Mouse (Mus musculus): Measurements from ENCODE around the gene Golga5.
A peak's percentile ranks its signal among the peaks of the same experiment; 100 is the strongest.

DNA sequence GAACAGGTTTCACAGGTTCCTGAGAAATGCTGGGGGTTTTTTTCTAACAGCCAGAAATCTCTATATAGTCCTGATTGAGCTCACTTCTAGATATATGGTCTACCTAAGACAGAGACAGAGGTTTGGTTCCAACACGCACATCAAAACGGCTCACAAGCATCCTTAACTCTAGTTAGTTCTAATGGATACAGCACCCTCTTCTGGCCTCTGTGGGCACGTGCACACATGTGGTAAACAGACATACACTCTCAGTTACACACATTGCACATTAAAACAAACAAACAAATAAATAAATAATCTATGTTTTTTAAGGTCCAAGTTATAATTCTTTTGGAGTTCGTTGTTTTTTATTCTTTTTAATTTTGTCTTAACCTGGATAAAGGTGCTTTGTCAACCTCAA, 4.3 kb upstream of the Golga5 start:
- peak; percentile 23 for TF ChIP-seq CTCF (IDR thresholded peaks at IDR 0.05; ENCODE audit: low read depth)
- no peak for TF ChIP-seq EP300 (IDR thresholded peaks at IDR 0.05; ENCODE audit: low read depth)

Measured in heart, postnatal 0 days (tissue).